Mouse (Mus musculus) embryonic fibroblast, embryonic 13.5 days (primary cell): Measurements from ENCODE around the gene Slc5a11.

Source experiments
- CTCF ChIP-seq: IDR thresholded peaks from 2 replicates; pipeline ENCODE4 v1.5.1; 2011; ENCODE audit warnings: mild to moderate bottlenecking, control low read depth, low read length, moderate library complexity, borderline replicate concordance; ENCODE audit not compliant: insufficient read depth
- POLR2A ChIP-seq: IDR thresholded peaks from 2 replicates; pipeline ENCODE4 v1.6.1; 2011; ENCODE audit warnings: low read depth, mild to moderate bottlenecking, control low read depth, low read length, moderate library complexity

- TF ChIP-seq CTCF = no peak
- no peak for TF ChIP-seq POLR2A
These were observed 81.5 kb downstream of the Slc5a11 start for GRCm38 (mm10) chr7:123296097-123296496.
